Mouse (Mus musculus) lung, adult 2 months (tissue): ENCODE data around the gene Ntmt1. TPM values are rescaled to one million over a fixed set of nuclear protein-coding genes. Genes with fewer than 3 reads are reported as not detected.

ENCODE experiments used
- DNase-seq: peaks from one replicate; pipeline ENCODE4 v3.0.0; 2022
- H3K4me1 ChIP-seq: fragments of 200-500 bp; 2 replicates; pipeline ENCODE4 v1.6.1; 2011; ENCODE audit warnings: low read length; ENCODE audit not compliant: control insufficient read depth, insufficient read depth
- H3K4me3 ChIP-seq: fragments of 200-500 bp; replicated peaks from 2 replicates; pipeline ENCODE3; 2011; ENCODE audit warnings: low read depth, mild to moderate bottlenecking, control low read depth, low read length; ENCODE audit errors: extremely low read depth
- CTCF ChIP-seq: fragments of 200-500 bp; IDR thresholded peaks from 2 replicates; pipeline ENCODE4 v1.5.1; 2011; ENCODE audit warnings: mild to moderate bottlenecking, low read length, control low read depth; ENCODE audit not compliant: insufficient read depth
- POLR2A ChIP-seq: fragments of 200-500 bp; IDR thresholded peaks from 2 replicates; pipeline ENCODE4 v1.6.1; 2011; ENCODE audit warnings: low read depth, mild to moderate bottlenecking, control low read depth, low read length, borderline replicate concordance; ENCODE audit errors: extremely low read depth
- WGBS: fragments of 180-500 bp; shearing (Covaris S2); methylation state at CpG from one replicate; pipeline ENCODE4 v1.1.7; 2018; 5-methylcytosine and 5-hydroxymethylcytosine counted together
- polyA plus RNA-seq: library from polyadenylated mRNA; depleted of rRNA; stranded (reverse); fragments of >200 nt; gene quantifications from 2 replicates; pipeline ENCODE4 v1.2.3, GENCODE M21; 2012

The Ntmt1 gene
- polyA plus RNA-seq, 1 experiment, result 23.4 TPM

DNA sequence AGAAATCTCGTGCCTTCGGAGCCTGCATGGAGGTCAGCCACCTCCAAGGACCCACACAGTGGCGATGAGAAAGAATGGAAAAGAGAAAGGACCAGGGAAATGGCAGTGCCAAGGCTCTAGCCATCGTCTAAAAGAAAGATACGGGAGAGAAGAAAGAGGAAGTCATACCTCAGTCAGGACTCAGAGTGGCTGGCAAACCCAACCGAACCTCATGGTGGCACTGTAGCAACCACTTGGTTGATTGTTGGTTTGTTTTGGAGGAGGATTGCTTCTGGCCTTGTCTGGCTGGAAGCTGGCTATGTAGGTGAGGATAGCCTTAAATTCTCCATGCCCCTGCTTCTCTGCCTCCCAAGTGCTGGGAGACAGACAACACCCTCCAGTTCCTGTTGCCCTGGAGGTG is 38.4 kb upstream of the Ntmt1 start:
- H3K4me1 ChIP-seq, result peaks cover 15% of the 10 kb centered on the region
- TF ChIP-seq POLR2A, result no peak
- peak; percentile 47 for TF ChIP-seq CTCF
- 45% methylated on average over 6 of the region's 6 CpGs for WGBS
- no peak overlapping the region for H3K4me3 ChIP-seq
- no peak for DNase-seq

DNA sequence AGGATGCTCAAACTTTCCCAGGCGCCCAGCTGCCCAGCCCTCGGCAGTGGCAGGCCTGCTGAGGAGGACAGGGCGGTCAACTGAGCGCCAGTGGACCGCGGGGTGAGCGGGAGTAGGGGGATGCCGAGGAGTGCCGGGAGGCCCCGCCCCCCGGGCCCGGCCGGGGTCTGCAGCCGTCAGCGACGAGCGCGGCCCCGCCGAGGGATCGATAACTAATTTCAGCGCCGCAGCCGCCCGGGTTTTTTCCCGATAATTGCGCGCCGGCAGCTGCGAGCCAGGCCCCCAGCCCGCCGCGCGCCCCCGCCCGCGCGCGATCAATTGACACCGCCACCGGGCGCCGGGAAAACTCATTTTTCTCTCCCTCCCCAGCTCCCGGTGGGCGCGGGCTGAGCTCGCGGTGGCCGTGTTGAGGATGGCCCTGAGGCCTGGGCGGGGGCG is 36.2 kb upstream of the Ntmt1 start:
- no peak for DNase-seq
- WGBS, result 2% methylated on average over 46 of the region's 51 CpGs
- Histone ChIP-seq H3K4me1 (peaks cover 15% of the 10 kb centered on the region), H3K4me3 (peak overlapping the region; percentile 60)
- no peak for TF ChIP-seq CTCF
- no peak for TF ChIP-seq POLR2A

DNA sequence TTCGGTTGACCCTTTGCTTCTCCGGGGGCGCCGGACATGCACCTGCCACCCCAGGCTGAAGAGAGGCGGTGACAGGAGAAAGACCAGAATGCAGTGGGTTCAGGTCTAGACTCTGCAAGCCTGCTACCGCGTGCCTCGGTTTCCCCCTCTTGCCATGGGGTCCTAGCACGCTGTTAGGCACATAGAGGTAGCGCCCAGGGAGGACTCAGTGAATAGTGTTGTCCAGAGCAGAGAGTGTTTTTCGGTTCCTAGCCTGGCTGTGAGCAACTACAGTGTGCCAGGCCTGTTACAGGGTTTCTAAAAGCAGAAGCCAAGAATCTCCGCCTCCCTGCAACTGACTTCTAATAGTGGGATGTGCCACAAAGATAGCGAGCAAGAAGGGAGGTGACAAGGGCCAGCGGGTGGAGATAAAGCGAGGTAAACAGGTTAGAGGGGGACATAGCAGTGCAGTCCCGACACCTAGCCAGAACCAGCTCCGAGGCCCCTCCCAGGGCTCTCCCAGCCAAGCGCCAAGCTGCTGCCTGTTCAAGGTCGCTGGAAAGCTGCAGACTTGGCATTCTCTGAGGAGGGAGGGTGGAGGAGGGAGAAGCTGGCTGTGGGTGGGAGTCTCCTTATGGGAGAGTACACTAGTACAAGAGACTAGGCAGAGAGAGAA is 35.7 kb upstream of the Ntmt1 start:
- TF ChIP-seq POLR2A (peak; percentile 66; the same call in 1 of the 2 replicates), CTCF (no peak)
- WGBS, result 4% methylated on average over 19 of the region's 19 CpGs
- DNase-seq, result peak; percentile 66
- Histone ChIP-seq H3K4me1 (peaks cover 15% of the 10 kb centered on the region), H3K4me3 (peak overlapping the region; percentile 60)

DNA sequence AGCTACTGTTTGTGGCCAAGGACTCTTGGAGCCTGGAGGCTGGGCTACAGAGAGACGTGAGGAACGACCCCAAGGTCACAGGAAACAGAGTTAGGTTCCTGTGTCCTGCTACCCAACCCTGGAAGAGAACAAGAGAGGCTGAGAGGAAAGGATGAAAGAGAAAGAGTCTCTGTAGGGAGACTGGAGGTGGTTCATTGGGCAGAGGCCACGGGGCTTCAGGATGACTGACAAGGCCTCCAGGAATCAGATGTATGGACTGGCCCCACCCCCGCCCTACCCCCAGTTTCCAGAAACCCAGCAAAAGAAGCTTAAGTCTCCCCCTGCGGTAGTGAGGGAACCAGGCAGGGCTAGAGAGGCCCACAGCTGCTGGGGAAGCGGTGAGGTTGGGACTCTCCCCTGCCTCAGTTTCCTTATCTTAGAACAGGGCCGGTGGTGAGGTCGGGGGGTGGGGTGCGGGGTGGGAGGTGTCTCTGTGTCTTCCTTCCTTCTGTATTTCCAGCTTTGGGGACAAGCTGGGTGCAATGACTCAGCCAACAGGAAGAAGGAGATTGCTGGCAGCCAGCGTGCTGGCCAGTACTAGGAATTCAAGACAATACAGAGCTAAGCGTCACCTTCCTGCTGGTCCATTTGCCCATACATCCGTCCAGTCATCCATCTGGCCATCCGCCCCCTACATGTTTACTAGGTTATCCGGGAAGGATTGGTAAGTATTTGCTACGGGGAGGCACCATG is 34.9 kb upstream of the Ntmt1 start:
- TF ChIP-seq POLR2A, result no peak
- no peak for TF ChIP-seq CTCF
- WGBS, result 30% methylated on average over 15 of the region's 15 CpGs
- Histone ChIP-seq H3K4me3 (no peak overlapping the region), H3K4me1 (peaks cover 15% of the 10 kb centered on the region)
- no peak for DNase-seq

DNA sequence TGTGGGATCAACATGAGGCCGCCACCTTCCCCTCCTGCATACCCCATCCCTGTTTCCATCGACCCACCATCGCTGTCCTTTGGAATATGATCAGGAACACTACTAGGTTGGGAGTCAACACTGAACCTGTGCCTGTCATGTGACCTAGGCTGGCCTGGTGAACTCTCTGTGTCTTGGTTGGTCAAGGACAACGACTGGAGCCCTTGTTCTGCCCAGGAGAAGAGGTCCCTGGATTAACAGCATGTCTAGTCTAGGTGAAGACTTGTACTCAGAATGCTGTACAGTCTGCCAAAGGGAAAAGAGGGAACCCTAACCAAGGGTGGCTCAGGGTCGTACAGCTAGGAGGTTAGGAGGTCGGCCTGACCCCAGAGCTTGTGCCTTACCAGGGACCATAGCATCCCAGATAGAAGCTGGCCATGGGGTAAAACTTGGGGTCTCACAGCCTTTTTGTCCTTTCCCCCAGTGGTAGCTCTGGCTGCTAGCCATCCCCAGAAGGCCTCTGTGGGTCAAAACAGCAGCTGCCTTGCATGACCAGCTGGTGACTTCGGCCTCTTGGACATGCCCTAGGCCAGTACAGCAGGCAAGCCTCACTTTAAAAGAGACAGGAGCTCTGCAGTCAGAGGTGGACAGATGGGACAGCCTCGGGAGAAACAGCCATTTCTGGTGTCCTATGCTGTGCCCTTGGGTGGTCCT is 34.2 kb upstream of the Ntmt1 start:
- peaks cover 15% of the 10 kb centered on the region for H3K4me1 ChIP-seq
- WGBS, result 63% methylated on average over 8 of the region's 8 CpGs
- no peak for DNase-seq
- no peak overlapping the region for H3K4me3 ChIP-seq
- TF ChIP-seq CTCF (no peak), POLR2A (no peak)

DNA sequence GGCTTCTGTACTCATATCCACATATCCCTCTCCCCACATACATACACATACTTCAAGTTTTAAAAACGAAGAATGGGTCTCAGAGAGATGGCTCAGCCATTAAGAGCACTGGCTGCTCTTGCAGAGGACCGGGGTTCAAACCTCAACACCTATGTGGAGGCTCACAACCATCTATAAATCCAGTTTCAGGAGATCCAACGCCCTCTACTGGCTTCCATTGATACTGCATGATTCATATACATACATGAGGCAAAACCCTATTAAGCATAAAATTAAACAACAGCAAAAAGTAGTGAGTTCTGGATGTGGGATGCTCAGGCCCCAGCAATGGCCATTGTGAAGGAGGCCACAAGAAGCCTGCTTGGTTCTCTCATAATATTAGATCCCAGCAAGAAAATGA is 31.7 kb upstream of the Ntmt1 start:
- 59% methylated on average over 3 of the region's 3 CpGs for WGBS
- Histone ChIP-seq H3K4me3 (no peak overlapping the region), H3K4me1 (peaks cover 15% of the 10 kb centered on the region)
- TF ChIP-seq CTCF, result no peak
- TF ChIP-seq POLR2A, result no peak
- DNase-seq, result no peak

DNA sequence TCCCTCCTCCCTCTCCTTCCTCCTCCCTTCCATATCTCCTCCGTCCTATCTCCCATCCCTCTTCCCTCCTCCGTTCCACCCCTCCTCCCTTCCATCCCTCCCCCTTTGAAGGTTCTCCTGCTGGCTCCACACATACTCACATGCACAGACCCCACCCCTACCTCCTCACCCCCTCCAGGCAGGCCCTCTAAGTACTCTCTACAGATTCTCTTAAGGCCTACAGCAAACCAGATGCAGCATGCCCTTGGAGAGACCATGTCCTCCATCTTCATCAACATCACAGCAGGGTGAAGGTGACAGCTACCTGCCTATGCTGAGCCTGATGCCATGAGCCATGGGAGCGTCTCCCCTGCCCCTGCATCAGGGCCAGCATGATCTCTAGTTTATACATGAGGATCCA is 30.4 kb upstream of the Ntmt1 start:
- H3K4me1 ChIP-seq, result peaks cover 9% of the 10 kb centered on the region
- WGBS, result 81% methylated on average over 3 of the region's 3 CpGs
- no peak for DNase-seq
- no peak for TF ChIP-seq CTCF
- no peak overlapping the region for H3K4me3 ChIP-seq

DNA sequence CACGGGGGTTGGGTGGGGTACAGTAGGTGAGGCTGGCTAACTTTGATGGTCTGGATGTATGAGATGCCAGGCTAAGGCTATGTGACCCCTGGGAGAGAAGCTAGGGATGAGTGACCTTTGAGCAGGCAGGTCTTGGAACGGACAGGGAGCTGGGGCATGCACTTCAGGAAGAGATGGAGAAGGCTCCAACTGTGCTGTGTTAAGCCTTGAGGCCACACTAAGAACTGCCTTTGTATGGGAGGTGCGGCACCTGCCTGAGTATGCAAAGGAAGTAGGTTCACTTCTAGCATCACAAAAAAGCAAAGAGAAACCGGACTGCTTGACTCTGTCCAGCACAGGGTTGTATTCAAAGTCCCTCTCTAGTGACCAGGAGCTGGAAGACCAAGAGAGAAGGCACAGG is 29.4 kb upstream of the Ntmt1 start:
- no peak overlapping the region for H3K4me3 ChIP-seq
- TF ChIP-seq POLR2A, result no peak
- TF ChIP-seq CTCF, result no peak
- 81% methylated on average over 4 of the region's 4 CpGs for WGBS
- no peak for DNase-seq
- H3K4me1 ChIP-seq, result peaks cover 4% of the 10 kb centered on the region

DNA sequence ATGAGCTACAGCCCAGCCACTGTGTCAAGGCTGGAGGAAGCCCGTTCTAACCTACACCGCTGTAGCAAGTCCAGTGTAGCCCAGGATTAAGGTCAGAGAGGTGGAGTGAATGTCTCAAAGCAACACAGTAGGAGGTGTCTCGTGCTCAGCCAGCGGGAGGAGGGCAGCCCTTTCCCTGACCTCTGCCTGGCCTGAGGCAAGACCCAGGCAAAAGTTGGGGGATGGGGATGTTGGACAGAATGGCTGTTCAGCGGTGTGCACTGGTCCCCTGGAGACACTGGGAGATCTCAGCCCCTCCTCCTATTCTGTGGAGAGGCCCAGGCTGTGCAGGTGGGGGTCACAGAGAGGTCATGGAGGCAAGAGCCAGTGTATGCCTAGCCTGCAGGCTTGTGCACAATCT is 28.4 kb upstream of the Ntmt1 start:
- no peak for TF ChIP-seq CTCF
- TF ChIP-seq POLR2A, result no peak
- WGBS, result 38% methylated on average over 5 of the region's 5 CpGs
- Histone ChIP-seq H3K4me1 (peaks cover 6% of the 10 kb centered on the region), H3K4me3 (no peak overlapping the region)
- no peak for DNase-seq
